Mouse (Mus musculus) ovary, postnatal 14 days (tissue): ENCODE measurements around the gene 4933406M09Rik.

ENCODE experiments used
- DNase-seq: peaks from one replicate; pipeline ENCODE4 v3.0.0; 2022; ENCODE audit warnings: low spot score

Gene 4933406M09Rik

DNA sequence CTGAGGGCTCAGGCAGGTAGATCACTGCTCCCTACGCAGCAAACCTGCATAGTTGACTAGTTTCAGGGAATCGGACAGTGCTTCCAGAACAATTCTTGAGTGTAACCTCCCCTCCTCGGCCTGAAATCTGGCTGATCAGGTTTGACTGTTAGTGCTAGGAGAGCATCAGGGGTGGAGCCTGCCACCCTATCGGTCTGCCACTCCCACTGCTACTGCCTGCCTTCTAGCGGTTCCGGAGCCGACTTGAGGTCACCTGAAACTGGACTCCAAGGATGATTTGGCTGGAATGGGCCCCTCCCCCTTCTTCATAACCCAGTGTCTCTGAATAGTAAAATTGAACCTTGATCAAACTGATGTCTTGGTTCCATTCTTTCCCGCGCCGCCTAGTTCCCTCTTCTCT is 47.3 kb downstream of the 4933406M09Rik start:
- DNase-seq, result no peak

DNA sequence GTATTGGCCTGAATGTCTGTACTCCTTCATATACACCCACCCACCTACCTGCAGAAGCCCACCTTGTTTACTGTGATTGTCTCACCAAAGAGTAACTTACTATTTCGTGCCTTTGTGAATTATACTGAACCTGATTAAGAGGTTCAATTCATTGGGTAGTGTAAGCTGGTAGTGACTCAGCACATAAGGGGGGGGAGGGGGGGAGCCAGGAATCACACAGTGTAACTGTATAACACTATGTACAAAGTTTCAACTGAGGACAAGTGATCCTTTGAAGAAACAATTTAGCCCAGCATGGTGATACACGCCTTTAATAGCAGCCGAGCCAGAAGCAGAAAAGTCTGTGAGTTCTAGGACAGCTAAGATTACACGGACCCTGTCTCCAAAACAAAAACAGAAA is 47.7 kb downstream of the 4933406M09Rik start:
- no peak for DNase-seq

DNA sequence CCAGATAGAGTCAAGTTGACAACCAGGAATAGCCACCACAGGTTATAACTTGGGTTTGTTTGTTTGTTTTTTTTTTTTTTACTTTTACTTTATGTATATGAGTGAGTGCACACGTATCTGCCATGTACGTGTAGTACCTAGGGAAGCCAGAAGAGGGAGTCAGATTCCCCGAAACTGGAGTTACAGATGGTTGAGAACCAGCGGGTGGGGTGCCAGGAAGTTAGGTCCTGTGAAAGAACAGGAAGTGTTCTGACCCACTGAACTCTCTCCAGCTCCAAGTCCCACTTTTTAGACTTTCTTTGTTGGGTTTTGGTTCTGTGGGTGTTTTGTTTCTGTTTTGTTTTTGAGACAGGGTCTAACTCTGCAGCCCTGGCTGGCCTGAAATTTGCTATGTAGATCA is 49.7 kb downstream of the 4933406M09Rik start:
- no peak for DNase-seq

DNA sequence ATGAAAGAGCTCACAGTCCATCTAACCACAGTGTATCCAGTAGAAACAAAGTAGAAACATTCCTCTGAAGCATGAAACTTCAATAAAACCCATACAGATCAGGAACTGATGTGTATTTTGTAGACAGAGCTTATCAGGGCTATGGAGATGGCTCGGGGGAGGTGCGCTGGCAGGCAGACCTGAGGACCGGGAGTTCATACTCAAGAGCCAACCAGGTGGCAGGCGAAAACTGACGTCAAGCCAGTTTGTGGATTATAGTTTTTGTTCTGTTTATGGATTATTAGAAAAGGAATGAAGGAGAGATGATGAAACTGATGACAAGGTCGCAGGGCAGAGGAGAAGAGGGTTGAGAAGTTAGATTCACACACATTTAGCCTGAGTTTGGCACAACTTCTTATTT is 54.7 kb downstream of the 4933406M09Rik start:
- no peak for DNase-seq
